Mouse (Mus musculus) myocyte (in vitro differentiated cells): ENCODE results near the gene Grk5. TPM values are rescaled to one million over a fixed set of nuclear protein-coding genes. Genes with fewer than 3 reads are reported as not detected.

Experiments
- H3K27me3 ChIP-seq: one replicate; pipeline ENCODE4 v1.6.1; 2011; ENCODE audit not compliant: control insufficient read depth, insufficient read depth, insufficient read length
- H3K36me3 ChIP-seq: one replicate; pipeline ENCODE4 v1.6.1; 2011; ENCODE audit not compliant: control insufficient read depth, insufficient read depth
- H3K4me2 ChIP-seq: one replicate; pipeline ENCODE4 v1.6.1; 2011; ENCODE audit warnings: low read depth, control low read depth
- H3K4me3 ChIP-seq: one replicate; pipeline ENCODE4 v1.5.1; 2011; ENCODE audit warnings: mild to moderate bottlenecking, control low read depth, moderate library complexity
- H3K79me2 ChIP-seq: one replicate; pipeline ENCODE4 v1.6.1; 2011; ENCODE audit not compliant: control insufficient read depth, insufficient read depth
- H3ac ChIP-seq: one replicate; pipeline ENCODE4 v1.6.1; 2011; ENCODE audit not compliant: control insufficient read depth, insufficient read length
- CEBPB ChIP-seq: IDR thresholded peaks from 2 replicates; pipeline ENCODE4 v1.6.1; 2011; ENCODE audit warnings: mild to moderate bottlenecking, moderate library complexity; ENCODE audit not compliant: poor library complexity, insufficient read depth, severe bottlenecking
- E2F4 ChIP-seq: IDR thresholded peaks from one replicate; pipeline ENCODE4 v1.6.1; 2011; ENCODE audit warnings: mild to moderate bottlenecking, control low read depth, moderate library complexity; ENCODE audit not compliant: insufficient read depth
- MAX ChIP-seq: IDR thresholded peaks from one replicate; pipeline ENCODE4 v1.6.1; 2011; ENCODE audit warnings: low read depth, mild to moderate bottlenecking, control low read depth
- MYOD1 ChIP-seq, 3 experiments: IDR thresholded peaks; one replicate each; pipeline ENCODE4 v1.6.1; 2011; ENCODE audit warnings: control low read depth in 2 of 3, low read depth in 2 of 3, mild to moderate bottlenecking in 2 of 3, moderate library complexity in 1 of 3; ENCODE audit not compliant: insufficient read length in 2 of 3, control insufficient read depth in 1 of 3
- MYOG ChIP-seq, 3 experiments: IDR thresholded peaks; one replicate each; pipeline ENCODE4 v1.6.1; 2011; ENCODE audit warnings: control low read depth in 2 of 3, low read depth in 2 of 3, mild to moderate bottlenecking in 2 of 3; ENCODE audit not compliant: insufficient read length in 2 of 3, control insufficient read depth in 1 of 3, insufficient read depth in 1 of 3
- POLR2A ChIP-seq: IDR thresholded peaks from one replicate; pipeline ENCODE4 v1.6.1; 2011; ENCODE audit warnings: low read depth, mild to moderate bottlenecking, control low read depth, moderate library complexity; ENCODE audit not compliant: insufficient read length
- POLR2AphosphoS2 ChIP-seq: IDR thresholded peaks from one replicate; pipeline ENCODE4 v1.6.1; 2011; ENCODE audit warnings: low read depth, control low read depth; ENCODE audit not compliant: insufficient read length
- REST ChIP-seq: IDR thresholded peaks from one replicate; pipeline ENCODE4 v1.6.1; 2011; ENCODE audit warnings: mild to moderate bottlenecking, control low read depth, moderate library complexity; ENCODE audit not compliant: insufficient read depth, insufficient read length
- SRF ChIP-seq: IDR thresholded peaks from one replicate; pipeline ENCODE4 v1.6.1; 2011; ENCODE audit warnings: low read depth; ENCODE audit not compliant: control insufficient read depth, insufficient read length
- TCF12 ChIP-seq: IDR thresholded peaks from one replicate; pipeline ENCODE4 v1.6.1; 2011; ENCODE audit warnings: mild to moderate bottlenecking, control low read depth; ENCODE audit not compliant: poor library complexity, insufficient read depth, severe bottlenecking
- TCF3 ChIP-seq: IDR thresholded peaks from one replicate; pipeline ENCODE4 v1.6.1; 2011; ENCODE audit warnings: low read depth, control low read depth; ENCODE audit not compliant: insufficient read length
- USF1 ChIP-seq: IDR thresholded peaks from one replicate; pipeline ENCODE4 v1.6.1; 2011; ENCODE audit warnings: low read depth, mild to moderate bottlenecking, control low read depth, moderate library complexity
- polyA plus RNA-seq: library from polyadenylated mRNA; unstranded; fragments of >200 nt; fragmentation: generic; extraction: Trizol; gene quantifications from one replicate; pipeline ENCODE4 v1.2.1, GENCODE M21; 2012; ENCODE audit warnings: missing spikeins

The Grk5 gene
- polyA plus RNA-seq, 1 experiment: 4.0 TPM

- Histone ChIP-seq H3K36me3 (no peaks in the 10 kb centered on the region), H3K79me2 (no peaks in the 10 kb centered on the region), H3K4me2 (no peak overlapping the region), H3K4me3 (no peak overlapping the region), H3K27me3 (no peaks in the 10 kb centered on the region), H3ac (no peak overlapping the region)
- TF ChIP-seq POLR2AphosphoS2: no peak
- TF ChIP-seq MAX: no peak
- no peak for TF ChIP-seq TCF3
- TF ChIP-seq TCF12: no peak
- no peak for TF ChIP-seq POLR2A
- TF ChIP-seq REST: no peak
These were observed 110.1 kb downstream of the Grk5 start for GRCm38 (mm10) chr19:60999652-61000051.

- Histone ChIP-seq H3ac (no peak overlapping the region), H3K4me2 (no peak overlapping the region), H3K4me3 (no peak overlapping the region), H3K79me2 (no peaks in the 10 kb centered on the region), H3K27me3 (no peaks in the 10 kb centered on the region), H3K36me3 (no peaks in the 10 kb centered on the region)
- TF ChIP-seq TCF3 (no peak), MAX (no peak), E2F4 (no peak), TCF12 (no peak), REST (no peak), SRF (no peak), MYOG (IDR thresholded peaks at IDR 0.05; ENCODE audit: control insufficient read depth in 1 of 3, insufficient read depth in 1 of 3, insufficient read length in 2 of 3, low read depth in 2 of 3) (no peak), POLR2AphosphoS2 (no peak), POLR2A (no peak), CEBPB (no peak), MYOD1 (IDR thresholded peaks at IDR 0.05; ENCODE audit: control insufficient read depth in 1 of 3, insufficient read length in 2 of 3, low read depth in 2 of 3) (no peak), USF1 (no peak)
These were observed 111.4 kb downstream of the Grk5 start for GRCm38 (mm10) chr19:61000958-61001357.

- Histone ChIP-seq H3K4me3 (no peak overlapping the region), H3K27me3 (no peaks in the 10 kb centered on the region), H3K36me3 (no peaks in the 10 kb centered on the region), H3K4me2 (no peak overlapping the region), H3K79me2 (no peaks in the 10 kb centered on the region), H3ac (no peak overlapping the region)
- TF ChIP-seq MYOG (IDR thresholded peaks at IDR 0.05; ENCODE audit: control insufficient read depth in 1 of 3, insufficient read depth in 1 of 3, insufficient read length in 2 of 3, low read depth in 2 of 3) (no peak), TCF3 (no peak), POLR2A (no peak), CEBPB (no peak), POLR2AphosphoS2 (no peak), MAX (no peak), E2F4 (no peak), USF1 (no peak), TCF12 (no peak), REST (no peak), MYOD1 (IDR thresholded peaks at IDR 0.05; ENCODE audit: control insufficient read depth in 1 of 3, insufficient read length in 2 of 3, low read depth in 2 of 3) (no peak), SRF (no peak)
These were observed 119.7 kb downstream of the Grk5 start for GRCm38 (mm10) chr19:61009266-61009665.

GRCm38 (mm10) chr19:61017477-61018266, 128.1 kb downstream of the Grk5 start:
- Histone ChIP-seq H3K36me3 (no peaks in the 10 kb centered on the region), H3ac (no peak overlapping the region), H3K27me3 (no peaks in the 10 kb centered on the region), H3K4me2 (no peak overlapping the region), H3K4me3 (no peak overlapping the region), H3K79me2 (no peaks in the 10 kb centered on the region)
- no peak for TF ChIP-seq POLR2A
- no peak for TF ChIP-seq REST
- no peak for TF ChIP-seq USF1
- no peak for TF ChIP-seq MYOG (IDR thresholded peaks at IDR 0.05; ENCODE audit: control insufficient read depth in 1 of 3, insufficient read depth in 1 of 3, insufficient read length in 2 of 3, low read depth in 2 of 3)
- no peak for TF ChIP-seq CEBPB
- no peak for TF ChIP-seq TCF3
- no peak for TF ChIP-seq TCF12
- TF ChIP-seq POLR2AphosphoS2: no peak
- no peak for TF ChIP-seq SRF
- TF ChIP-seq MYOD1 (IDR thresholded peaks at IDR 0.05; ENCODE audit: control insufficient read depth in 1 of 3, insufficient read length in 2 of 3, low read depth in 2 of 3): no peak
- no peak for TF ChIP-seq MAX
- TF ChIP-seq E2F4: no peak

GRCm38 (mm10) chr19:61021502-61021901, 132.0 kb downstream of the Grk5 start:
- no peak overlapping the region for H3K4me3 ChIP-seq
- H3K4me2 ChIP-seq: no peak overlapping the region
- no peaks in the 10 kb centered on the region for H3K79me2 ChIP-seq
- H3ac ChIP-seq: no peak overlapping the region
- H3K27me3 ChIP-seq: no peaks in the 10 kb centered on the region
- no peaks in the 10 kb centered on the region for H3K36me3 ChIP-seq
- TF ChIP-seq E2F4 (no peak), TCF12 (no peak), MAX (no peak), REST (no peak), POLR2AphosphoS2 (no peak), MYOG (IDR thresholded peaks at IDR 0.05; ENCODE audit: control insufficient read depth in 1 of 3, insufficient read depth in 1 of 3, insufficient read length in 2 of 3, low read depth in 2 of 3) (no peak), TCF3 (no peak), CEBPB (no peak), MYOD1 (IDR thresholded peaks at IDR 0.05; ENCODE audit: control insufficient read depth in 1 of 3, insufficient read length in 2 of 3, low read depth in 2 of 3) (no peak)
